Mouse (Mus musculus) intestine, postnatal 0 days (tissue): ENCODE data around the gene Rfx2. TPM values are rescaled to one million over a fixed set of nuclear protein-coding genes. Genes with fewer than 3 reads are reported as not detected.

Source experiments
- ATAC-seq: fragments of 200-750 bp; cut with Nextera tagmentation; 2 replicates; pipeline ENCODE4 v1.8.0; 2017; ENCODE audit warnings: mild to moderate bottlenecking, moderate TSS enrichment, moderate library complexity
- H3K27ac ChIP-seq: fragments of 300-500 bp; sonication (generic); 2 replicates; pipeline ENCODE4 v1.5.1; 2014; ENCODE audit warnings: mild to moderate bottlenecking, low read depth, low read length, moderate library complexity
- H3K27me3 ChIP-seq: fragments of 300-500 bp; sonication (generic); replicated peaks from 2 replicates; pipeline ENCODE4 v1.6.1; 2014; ENCODE audit warnings: low read length, mixed read lengths; ENCODE audit not compliant: control insufficient read depth, insufficient read depth
- H3K36me3 ChIP-seq: fragments of 300-500 bp; sonication (generic); 2 replicates; pipeline ENCODE4 v1.6.1; 2014; ENCODE audit warnings: mild to moderate bottlenecking, moderate library complexity; ENCODE audit not compliant: control insufficient read depth, insufficient read depth
- H3K4me1 ChIP-seq: fragments of 300-500 bp; sonication (generic); replicated peaks from 2 replicates; pipeline ENCODE4 v1.6.1; 2014; ENCODE audit warnings: antibody characterized with exemption, low read length, mixed read lengths; ENCODE audit not compliant: control insufficient read depth, insufficient read depth
- H3K4me2 ChIP-seq: fragments of 300-500 bp; sonication (generic); replicated peaks from 2 replicates; pipeline ENCODE4 v1.6.1; 2014; ENCODE audit warnings: low read depth, mild to moderate bottlenecking, moderate library complexity
- H3K4me3 ChIP-seq: fragments of 300-500 bp; sonication (generic); 2 replicates; pipeline ENCODE4 v1.5.1; 2014; ENCODE audit warnings: low read depth, low read length
- H3K9ac ChIP-seq: fragments of 300-500 bp; sonication (generic); 2 replicates; pipeline ENCODE4 v1.6.1; 2014; ENCODE audit warnings: mild to moderate bottlenecking, low read depth, low read length
- H3K9me3 ChIP-seq: fragments of 300-500 bp; sonication (generic); 2 replicates; pipeline ENCODE4 v1.6.1; 2016; ENCODE audit warnings: mixed run types; ENCODE audit not compliant: control insufficient read depth
- CTCF ChIP-seq: sonication (generic); IDR thresholded peaks from 2 replicates; pipeline ENCODE4 v1.5.1; 2016; ENCODE audit warnings: low read depth, mild to moderate bottlenecking, control low read depth, antibody characterized with exemption, moderate library complexity
- WGBS: fragments of 180-500 bp; shearing (Covaris S2); extraction: QIAGEN DNeasy Blood & Tissue Kit; methylation state at CpG from one replicate; pipeline ENCODE4 v1.1.7; 2014; 5-methylcytosine and 5-hydroxymethylcytosine counted together
- polyA plus RNA-seq: library from polyadenylated mRNA; unstranded; fragments of >200 nt; fragmentation: Nextera tagmentation; extraction: Ambion mirVana; gene quantifications from 2 replicates; pipeline ENCODE4 v1.2.1, GENCODE M21; 2015

Rfx2 gene
- polyA plus RNA-seq, 1 experiment from 2014 or later: 1.6 TPM

- H3K9me3 ChIP-seq: no peaks in the 10 kb centered on the region
- no peak for ATAC-seq
- no peak overlapping the region for H3K27ac ChIP-seq
- no peaks in the 10 kb centered on the region for H3K27me3 ChIP-seq
- no peak overlapping the region for H3K4me3 ChIP-seq
- no peak for TF ChIP-seq CTCF
- H3K9ac ChIP-seq: no peak overlapping the region
- H3K4me1 ChIP-seq: 0 out of 2 replicates have a peak, but pooled peaks cover 4% of the 10 kb centered on the region
- H3K36me3 ChIP-seq: peaks cover 38% of the 10 kb centered on the region
- no peak overlapping the region for H3K4me2 ChIP-seq
- 91% methylated on average over 11 of the region's 11 CpGs for WGBS
Measured at GRCm38 (mm10) chr17:56768941-56769340, 61.9 kb downstream of the Rfx2 start.

GRCm38 (mm10) chr17:56767531-56768135 lies 63.2 kb downstream of the Rfx2 start:
- Histone ChIP-seq H3K9me3 (no peaks in the 10 kb centered on the region), H3K9ac (no peak overlapping the region), H3K36me3 (peaks cover 38% of the 10 kb centered on the region), H3K4me2 (no peak overlapping the region), H3K4me3 (no peak overlapping the region), H3K27ac (peak overlapping the region; percentile 28; the same call in 1 of the 2 replicates), H3K27me3 (no peaks in the 10 kb centered on the region), H3K4me1 (0 out of 2 replicates have a peak, but pooled peaks cover 4% of the 10 kb centered on the region)
- no peak for ATAC-seq
- 92% methylated on average over 29 of the region's 29 CpGs for WGBS
- no peak for TF ChIP-seq CTCF

GRCm38 (mm10) chr17:56766631-56767405 lies 64.0 kb downstream of the Rfx2 start:
- 96% methylated on average over 27 of the region's 27 CpGs for WGBS

GRCm38 (mm10) chr17:56765431-56765830 lies 65.4 kb downstream of the Rfx2 start:
- Histone ChIP-seq H3K9ac (no peak overlapping the region), H3K9me3 (no peaks in the 10 kb centered on the region), H3K27ac (peak overlapping the region; percentile 87; the same call in 1 of the 2 replicates), H3K4me3 (peak overlapping the region; percentile 75), H3K4me2 (peak overlapping the region; percentile 70), H3K4me1 (0 out of 2 replicates have a peak, but pooled peaks cover 4% of the 10 kb centered on the region), H3K27me3 (no peaks in the 10 kb centered on the region), H3K36me3 (peaks cover 37% of the 10 kb centered on the region)
- no peak for ATAC-seq
- 44% methylated on average over 12 of the region's 12 CpGs for whole genome bisulfite sequencing
- no peak for TF ChIP-seq CTCF

More at GRCm38 (mm10) chr17:56766631-56767405, 64.0 kb downstream of the Rfx2 start:
- H3K36me3 ChIP-seq: peaks cover 38% of the 10 kb centered on the region
- H3K9ac ChIP-seq: no peak overlapping the region
- no peak for ATAC-seq
- H3K27ac ChIP-seq: no peak overlapping the region
- H3K4me2 ChIP-seq: no peak overlapping the region
- no peaks in the 10 kb centered on the region for H3K9me3 ChIP-seq
- 0 out of 2 replicates have a peak, but pooled peaks cover 4% of the 10 kb centered on the region for H3K4me1 ChIP-seq
- no peaks in the 10 kb centered on the region for H3K27me3 ChIP-seq
- no peak for TF ChIP-seq CTCF
- H3K4me3 ChIP-seq: no peak overlapping the region

GRCm38 (mm10) chr17:56764474-56765354 lies 66.1 kb downstream of the Rfx2 start, which contains the start of gene Dus3l:
Dus3l (plus strand) TSS chr17:56764757.
- no peak for TF ChIP-seq CTCF
- Histone ChIP-seq H3K4me1 (0 out of 2 replicates have a peak, but pooled peaks cover 4% of the 10 kb centered on the region), H3K9ac (peak within 1 kb of the TSS; percentile 59), H3K36me3 (peaks cover 30% of the 10 kb centered on the region), H3K27ac (peak within 1 kb of the TSS; percentile 87), H3K4me2 (peak within 1 kb of the TSS; percentile 70), H3K9me3 (no peaks in the 10 kb centered on the region), H3K4me3 (peak within 1 kb of the TSS; percentile 75), H3K27me3 (no peaks in the 10 kb centered on the region)
- ATAC-seq: peak; percentile 83
- under 1% methylated on average over 54 of the region's 58 CpGs for WGBS
